Mouse (Mus musculus): ENCODE data around the gene Lasp1. TPM values are rescaled to one million over a fixed set of nuclear protein-coding genes. Genes with fewer than 3 reads are reported as not detected.

Gene Lasp1
- polyA plus RNA-seq, 1 experiment from 2014 or later = 499 TPM

GRCm38 (mm10) chr11:97874396-97874795, 75.6 kb downstream of the Lasp1 start:
- no peaks in the 10 kb centered on the region for H3K79me2 ChIP-seq (ENCODE audit: inconsistent target)
- H3K4me3 ChIP-seq (ENCODE audit: inconsistent target) = no peak overlapping the region
- 92% methylated on average over 1 of the region's 1 CpGs for WGBS (ENCODE audit: missing documents)
- no peaks in the 10 kb centered on the region for H3K36me3 ChIP-seq (ENCODE audit: inconsistent target)
- no peak overlapping the region for H3K27ac ChIP-seq

- Histone ChIP-seq H3K79me2 (ENCODE audit: inconsistent target) (no peaks in the 10 kb centered on the region), H3K4me3 (ENCODE audit: inconsistent target) (no peak overlapping the region), H3K36me3 (ENCODE audit: inconsistent target) (no peaks in the 10 kb centered on the region), H3K27ac (no peak overlapping the region)
- WGBS (ENCODE audit: missing documents) = 91% methylated on average over 2 of the region's 2 CpGs
These were observed 78.5 kb downstream of the Lasp1 start for GRCm38 (mm10) chr11:97877341-97877740.

DNA sequence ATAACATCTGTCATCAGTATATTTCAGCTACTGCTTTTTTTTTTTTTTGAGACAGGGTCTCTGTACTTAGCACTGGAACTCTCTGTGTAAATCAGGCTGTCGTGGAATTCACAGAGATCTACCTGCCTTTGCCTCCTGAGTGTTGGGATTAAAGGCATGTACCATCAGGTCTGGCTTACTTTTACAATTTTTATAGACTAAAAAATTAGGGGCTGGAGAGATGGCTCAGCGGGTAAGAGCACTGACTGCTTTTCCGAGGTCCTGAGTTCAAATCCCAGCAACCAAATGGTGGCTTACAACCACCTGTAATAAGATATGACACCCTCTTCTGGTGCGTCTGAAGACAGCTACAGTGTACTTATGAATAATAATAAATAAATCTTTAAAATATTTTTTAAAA, 81.6 kb downstream of the Lasp1 start:
- WGBS (ENCODE audit: missing documents) = 94% methylated on average over 4 of the region's 4 CpGs
- H3K36me3 ChIP-seq (ENCODE audit: inconsistent target) = no peaks in the 10 kb centered on the region
- H3K27ac ChIP-seq = no peak overlapping the region
- H3K79me2 ChIP-seq (ENCODE audit: inconsistent target) = no peaks in the 10 kb centered on the region
- no peak overlapping the region for H3K4me3 ChIP-seq (ENCODE audit: inconsistent target)

GRCm38 (mm10) chr11:97883542-97883917, 84.7 kb downstream of the Lasp1 start:
- H3K27ac ChIP-seq = peak overlapping the region; percentile 92
- no peaks in the 10 kb centered on the region for H3K36me3 ChIP-seq (ENCODE audit: inconsistent target)
- peak overlapping the region; percentile 74 for H3K4me3 ChIP-seq (ENCODE audit: inconsistent target)
- no peaks in the 10 kb centered on the region for H3K79me2 ChIP-seq (ENCODE audit: inconsistent target)
- WGBS (ENCODE audit: missing documents) = 6% methylated on average over 26 of the region's 26 CpGs

- Histone ChIP-seq H3K36me3 (ENCODE audit: inconsistent target) (no peaks in the 10 kb centered on the region), H3K4me3 (ENCODE audit: inconsistent target) (peak within 1 kb of the TSS; percentile 74), H3K27ac (peak within 1 kb of the TSS; percentile 92), H3K79me2 (ENCODE audit: inconsistent target) (no peaks in the 10 kb centered on the region)
- under 1% methylated on average over 36 of the region's 37 CpGs for WGBS (ENCODE audit: missing documents)
These were observed 85.3 kb downstream of the Lasp1 start, which contains the start of gene Fbxo47 for GRCm38 (mm10) chr11:97883918-97884600. Gene Fbxo47, minus strand, starts transcription at chr11:97884154.

DNA sequence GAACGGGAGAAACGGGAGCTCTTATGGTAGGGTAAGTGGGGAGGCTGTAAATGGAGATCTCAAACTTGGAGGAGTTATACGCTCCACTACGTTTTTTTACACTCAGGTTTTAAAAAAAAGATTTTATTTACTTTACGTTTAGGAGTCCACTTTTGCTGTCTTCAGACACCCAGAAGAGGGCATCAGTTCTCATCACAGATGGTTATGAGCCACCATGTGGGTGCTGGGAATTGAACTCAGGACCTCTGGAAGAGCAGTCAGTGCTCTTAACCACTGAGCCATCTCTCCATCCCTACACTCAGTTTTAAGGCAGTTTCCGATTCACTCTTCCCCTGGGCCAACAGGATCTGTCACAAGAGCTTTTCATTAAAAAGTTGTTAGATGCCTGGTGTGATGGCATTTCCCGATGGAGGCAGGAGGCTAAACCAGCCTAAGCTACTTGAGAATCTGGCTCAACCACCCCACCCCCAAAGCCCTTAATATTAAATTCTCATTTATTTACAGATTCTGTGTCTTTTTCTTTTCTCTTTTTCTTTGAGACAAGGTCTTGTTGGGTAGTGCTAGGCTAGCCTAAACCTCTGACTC, 85.9 kb downstream of the Lasp1 start:
- 32% methylated on average over 7 of the region's 7 CpGs for WGBS (ENCODE audit: missing documents)
- H3K79me2 ChIP-seq (ENCODE audit: inconsistent target) = no peaks in the 10 kb centered on the region
- peak overlapping the region; percentile 74 for H3K4me3 ChIP-seq (ENCODE audit: inconsistent target)
- H3K27ac ChIP-seq = peak overlapping the region; percentile 92
- H3K36me3 ChIP-seq (ENCODE audit: inconsistent target) = no peaks in the 10 kb centered on the region

- Histone ChIP-seq H3K27ac (no peak overlapping the region), H3K79me2 (ENCODE audit: inconsistent target) (no peaks in the 10 kb centered on the region), H3K4me3 (ENCODE audit: inconsistent target) (no peak overlapping the region), H3K36me3 (ENCODE audit: inconsistent target) (no peaks in the 10 kb centered on the region)
- WGBS (ENCODE audit: missing documents) = 100% methylated on average over 2 of the region's 2 CpGs
These were observed 86.6 kb downstream of the Lasp1 start for GRCm38 (mm10) chr11:97885296-97885915.

Other genes with a start within 250 kb of the Lasp1 start
- gene Srcin1, start 222.8 kb upstream of the Lasp1 start, polyA plus RNA-seq (2018) = 0.03 to 0.07 TPM in 2 of 3 replicates, not detected in the other
- 0.43 to 2.7 TPM (median 0.68 TPM) in 3 replicates for gene Epop, start 169.3 kb upstream of the Lasp1 start, polyA plus RNA-seq (2018)
- 8.7 to 23.8 TPM (median 10.1 TPM) in 3 replicates for gene Mllt6, start 135.6 kb upstream of the Lasp1 start, polyA plus RNA-seq (2018)
- gene Cisd3, start 113.2 kb upstream of the Lasp1 start, polyA plus RNA-seq (2018) = 9.0 to 17.9 TPM (median 13.7 TPM) in 3 replicates
- gene Pcgf2, start 98.5 kb upstream of the Lasp1 start, polyA plus RNA-seq (2018) = 3.7 to 7.5 TPM (median 3.9 TPM) in 3 replicates
- gene Psmb3, start 95.6 kb upstream of the Lasp1 start, polyA plus RNA-seq (2018) = 79.7 to 207 TPM (median 133 TPM) in 3 replicates
- 25.4 to 37.6 TPM (median 25.7 TPM) in 3 replicates for gene Pip4k2b, start 54.3 kb upstream of the Lasp1 start, polyA plus RNA-seq (2018)
- 16.4 to 22.4 TPM (median 16.9 TPM) in 3 replicates for gene Cwc25, start 32.4 kb upstream of the Lasp1 start, polyA plus RNA-seq (2018)
- gene 1700001P01Rik, start 23.1 kb upstream of the Lasp1 start, polyA plus RNA-seq (2018) = not detected in 3 replicates
- 992 to 1,238 TPM (median 1,231 TPM) in 3 replicates for gene Rpl23, start 16.6 kb upstream of the Lasp1 start, polyA plus RNA-seq (2018)
- 0.68 to 1.1 TPM (median 0.72 TPM) in 3 replicates for gene B230217C12Rik, start 41.8 kb downstream of the Lasp1 start, polyA plus RNA-seq (2018)
- 0.14 to 0.69 TPM (median 0.51 TPM) in 3 replicates for gene Fbxo47, start 85.2 kb downstream of the Lasp1 start, polyA plus RNA-seq (2018)
- gene Plxdc1, start 187.4 kb downstream of the Lasp1 start, polyA plus RNA-seq (2018) = 13.4 to 21.7 TPM (median 14.8 TPM) in 3 replicates
- 5.0 to 99.1 TPM (median 38.4 TPM) in 3 replicates for gene Arl5c, start 197.2 kb downstream of the Lasp1 start, polyA plus RNA-seq (2018)
- gene Cacnb1, start 224.0 kb downstream of the Lasp1 start, polyA plus RNA-seq (2018) = 0.52 to 3.0 TPM (median 1.7 TPM) in 3 replicates
- gene Rpl19, start 227.7 kb downstream of the Lasp1 start, polyA plus RNA-seq (2018) = 1,810 to 2,012 TPM (median 1,833 TPM) in 3 replicates

All from macrophage (primary cell).